Mouse (Mus musculus): ENCODE measurements around the gene Map3k3.
"Not testable (repeated sequence)": the region's sequence is repeated elsewhere in the genome, so short reads cannot be mapped to it uniquely, and the experiment has no call there.

The Map3k3 gene

DNA sequence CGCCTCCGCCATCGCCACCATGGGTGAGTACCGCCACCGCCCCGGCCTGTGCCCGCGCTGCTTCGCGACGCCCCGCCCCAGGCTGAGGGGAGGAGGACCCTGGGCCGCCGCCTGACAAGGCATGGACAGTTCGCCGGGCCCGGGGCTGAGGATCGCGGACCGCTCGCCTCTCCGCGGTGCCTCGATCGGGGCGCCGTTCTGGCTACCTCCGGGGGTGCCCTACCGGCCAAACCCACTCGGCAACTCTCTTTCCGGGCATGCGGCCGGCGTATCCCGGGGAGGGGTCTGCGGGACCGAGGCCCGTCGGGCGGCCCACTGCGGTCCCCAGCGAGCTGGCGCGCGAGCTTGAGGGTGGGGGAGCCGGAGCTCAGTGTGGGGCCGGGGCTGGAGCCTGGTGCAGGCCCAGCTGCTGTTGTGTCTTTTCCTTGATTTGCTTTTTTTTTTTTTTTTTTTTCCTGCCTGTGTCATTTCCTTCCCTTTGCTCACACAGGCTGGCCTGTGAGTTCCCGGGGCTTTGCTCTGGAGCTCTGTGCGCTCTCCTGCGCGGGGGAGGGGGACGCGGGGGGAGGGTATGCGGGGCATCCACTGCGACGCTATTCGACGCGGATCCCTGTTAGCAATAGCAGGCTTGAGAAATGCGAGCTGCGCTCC, 623 bp downstream of the Map3k3 start:
- DNase-seq, result peak; percentile 82

DNA sequence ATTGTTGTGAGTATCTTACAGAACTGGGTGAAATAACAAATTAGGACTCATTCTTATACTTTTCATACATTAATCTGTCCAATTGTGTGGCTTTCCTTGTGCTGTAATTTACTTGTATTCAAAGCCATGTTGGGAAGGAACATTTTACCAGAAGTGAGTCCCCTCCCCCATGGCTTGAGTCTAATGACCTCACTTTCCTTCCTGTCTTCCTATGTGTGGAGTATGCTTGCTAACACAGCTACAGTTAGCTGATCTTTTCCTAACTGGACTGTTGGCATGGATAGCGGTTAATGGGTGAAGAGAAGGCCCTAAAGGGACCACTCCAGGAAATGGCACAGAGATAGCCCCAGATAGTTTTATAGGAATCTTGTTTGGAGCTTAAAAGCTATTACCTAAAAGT, 13.8 kb downstream of the Map3k3 start:
- no peak for DNase-seq

DNA sequence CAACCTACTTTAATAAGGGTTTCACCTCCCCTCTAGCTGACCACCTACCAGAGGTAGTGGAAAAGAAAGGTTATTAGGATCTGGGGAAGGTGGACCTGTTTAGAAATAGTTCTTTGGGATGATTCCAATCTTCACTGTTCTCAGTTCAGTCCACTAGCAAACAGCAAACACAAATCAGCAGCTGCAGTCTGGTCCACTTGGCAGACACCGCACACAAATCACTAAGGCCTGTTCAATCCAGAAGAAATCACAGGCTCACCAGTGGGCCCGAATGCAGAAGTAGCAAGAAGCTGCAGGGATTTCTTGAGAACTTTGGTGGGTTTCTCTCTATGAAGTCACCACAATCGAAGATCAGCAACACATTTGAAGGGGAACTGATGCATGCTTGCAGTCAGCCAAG, 18.5 kb downstream of the Map3k3 start:
- no peak for DNase-seq

DNA sequence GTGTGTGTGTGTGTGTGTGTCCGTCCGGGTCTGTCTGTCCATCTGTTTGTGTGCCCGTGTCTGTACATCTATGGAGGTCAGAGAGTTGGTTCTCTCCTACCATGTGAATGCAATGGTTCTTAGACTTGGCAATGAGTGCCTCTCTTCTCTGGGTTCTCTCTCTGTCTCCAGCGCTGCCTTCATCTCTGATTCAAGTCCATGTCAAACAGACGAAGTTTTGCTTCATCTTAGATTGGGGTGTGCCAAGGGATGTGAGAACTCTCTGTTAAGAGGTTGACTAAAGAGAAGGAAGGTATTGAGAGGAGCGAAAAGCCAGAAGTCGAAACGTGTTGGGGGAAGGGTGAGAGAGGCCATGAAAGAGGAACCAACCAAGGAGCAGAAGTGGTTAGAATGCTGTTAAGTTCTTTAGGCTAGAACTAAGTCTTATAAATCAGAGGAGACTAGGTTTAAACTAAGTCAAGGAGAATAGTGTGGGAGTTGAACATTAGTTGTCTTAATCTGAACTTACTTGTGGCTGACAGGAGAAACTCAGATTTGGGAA, 21.7 kb downstream of the Map3k3 start:
- no peak for DNase-seq

DNA sequence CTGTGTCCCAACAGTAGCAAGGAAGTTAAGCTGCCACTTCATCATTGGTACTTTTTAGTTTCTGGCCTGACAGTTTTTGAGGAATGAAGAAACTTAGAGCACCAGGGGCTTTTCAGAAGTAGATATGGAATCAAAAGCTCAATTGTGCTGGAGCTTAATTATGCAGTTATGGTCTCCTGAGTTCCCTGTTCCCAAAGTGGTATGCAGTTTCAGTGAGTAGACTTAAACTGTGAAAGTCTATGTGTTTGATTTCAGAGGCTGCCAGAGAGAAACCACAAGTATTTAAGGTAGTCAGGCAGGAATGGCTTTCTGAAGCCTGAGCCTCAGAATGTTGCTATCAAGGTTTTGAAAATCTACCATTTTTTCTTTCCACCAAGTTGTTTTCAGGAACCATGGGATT, 27.3 kb downstream of the Map3k3 start:
- no peak for DNase-seq

DNA sequence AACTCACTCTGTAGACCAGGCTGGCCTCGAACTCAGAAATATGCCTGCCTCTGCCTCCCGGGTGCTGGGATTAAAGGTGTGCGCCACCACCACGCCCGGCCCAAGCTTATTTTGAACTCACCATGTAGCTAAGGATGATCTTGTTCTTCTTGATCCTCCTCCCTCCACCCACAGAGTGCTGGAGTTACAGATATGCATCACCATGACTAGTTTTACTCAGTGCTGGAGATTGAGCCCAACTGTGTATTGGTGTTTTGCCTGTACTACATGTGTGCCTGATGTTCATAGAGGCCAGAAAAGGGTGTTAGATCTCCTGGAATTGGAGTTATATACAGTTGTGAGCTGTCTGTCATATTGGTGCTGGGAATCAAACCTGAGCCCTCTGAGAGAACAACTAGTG, 37.8 kb downstream of the Map3k3 start:
- no peak for DNase-seq

DNA sequence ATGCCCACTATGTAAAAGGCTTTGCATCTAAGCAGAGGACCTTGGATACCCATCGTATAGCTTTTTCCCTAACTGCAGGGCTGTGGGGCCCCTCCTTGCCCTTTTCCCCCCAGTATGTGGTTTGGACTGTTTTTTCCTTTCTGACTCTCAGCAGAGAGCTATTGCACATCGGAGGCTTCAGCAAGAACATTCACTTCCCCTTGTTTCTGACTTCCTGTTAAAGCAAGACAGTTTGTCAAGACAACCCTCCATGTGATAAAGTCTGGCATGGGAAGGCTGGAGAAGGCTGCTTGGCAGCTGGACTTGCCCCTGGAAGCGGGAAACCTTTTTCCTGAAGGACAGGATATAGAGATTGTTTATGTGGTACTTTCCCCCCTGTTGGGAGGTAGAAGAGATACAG, 38.3 kb downstream of the Map3k3 start:
- DNase-seq, result no peak

DNA sequence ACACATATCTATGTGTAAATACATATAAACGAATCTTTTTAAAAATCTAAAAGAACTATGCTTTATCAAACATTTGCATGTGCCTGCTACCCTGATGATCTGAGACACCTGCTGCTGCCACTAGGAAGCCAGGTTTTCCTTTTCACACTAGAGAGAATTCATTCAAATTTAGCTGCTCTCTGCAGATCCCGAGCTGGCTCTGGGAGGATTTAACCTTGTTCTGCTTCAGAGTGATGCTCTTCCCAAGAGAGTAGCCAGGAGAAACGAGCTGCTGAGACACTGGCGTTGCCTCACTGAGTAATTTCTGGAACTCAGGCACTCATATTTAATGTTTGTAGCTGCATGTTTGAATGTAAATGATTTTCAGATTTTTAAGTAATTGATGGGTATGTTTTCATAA, 40.4 kb downstream of the Map3k3 start:
- DNase-seq, result no peak

DNA sequence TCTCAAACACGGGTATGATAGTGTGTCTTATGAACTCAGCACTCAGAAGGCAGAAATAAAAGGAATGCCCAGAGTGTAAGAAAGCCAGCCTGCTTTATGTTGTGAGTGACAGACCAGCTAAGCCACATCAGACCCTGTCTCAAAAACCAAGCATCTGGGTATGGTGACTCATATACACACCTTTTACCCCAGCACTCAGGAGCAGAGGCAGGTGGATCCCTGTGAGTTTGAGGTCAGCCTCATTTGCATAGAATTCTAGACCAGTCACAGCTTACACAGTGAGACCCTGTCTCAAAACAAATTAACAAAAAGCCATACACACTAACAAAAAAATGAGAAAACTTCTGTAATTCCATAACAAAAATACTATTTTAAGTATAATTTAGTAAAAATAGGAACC, 41.4 kb downstream of the Map3k3 start:
- DNase-seq, result no peak

DNA sequence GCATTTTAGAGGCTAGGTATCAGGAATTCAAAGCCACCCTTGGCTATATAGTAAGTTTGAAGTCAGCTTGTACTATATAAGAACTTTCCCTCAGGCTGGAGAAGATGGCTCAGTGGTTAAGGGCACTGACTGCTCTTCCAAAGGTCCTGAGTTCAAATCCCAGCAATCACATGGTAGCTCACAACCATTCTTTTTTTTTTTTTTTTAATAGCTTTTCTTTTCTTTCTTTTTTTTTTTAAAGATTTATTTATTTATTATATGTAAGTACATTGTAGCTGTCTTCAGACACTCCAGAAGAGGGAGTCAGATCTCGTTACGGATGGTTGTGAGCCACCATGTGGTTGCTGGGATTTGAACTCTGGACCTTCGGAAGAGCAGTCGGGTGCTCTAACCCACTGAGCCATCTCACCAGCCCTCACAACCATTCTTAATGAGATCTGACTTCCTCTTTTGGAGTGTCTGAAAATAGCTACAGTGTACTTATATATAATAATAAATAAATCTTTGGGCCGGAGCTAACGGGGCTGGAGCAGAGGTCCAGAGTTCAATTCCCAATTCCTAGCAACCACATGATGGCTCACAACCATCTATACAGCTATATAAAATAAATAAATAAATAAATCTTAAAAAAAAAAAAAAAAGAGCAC, 42.4 kb downstream of the Map3k3 start:
- not testable (repeated sequence) for DNase-seq

DNA sequence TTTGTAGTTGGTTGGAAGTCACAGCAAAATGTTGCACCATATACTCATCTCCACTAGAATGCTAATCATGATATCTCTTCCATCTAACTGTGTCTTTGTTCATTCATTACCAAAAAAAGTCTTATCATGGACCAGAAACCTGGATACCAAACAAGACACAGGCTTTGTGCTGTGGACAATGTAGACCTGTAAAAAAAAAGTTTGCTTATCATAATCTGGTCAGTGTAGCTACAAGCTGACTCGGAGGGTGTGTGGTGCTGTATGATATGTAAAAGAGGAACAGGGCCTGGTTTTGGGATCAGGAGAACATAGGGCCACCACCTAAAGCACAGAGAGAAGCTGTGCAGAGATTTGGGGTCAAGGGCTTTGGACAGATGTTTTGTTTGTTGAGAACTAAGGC, 45.1 kb downstream of the Map3k3 start:
- no peak for DNase-seq

DNA sequence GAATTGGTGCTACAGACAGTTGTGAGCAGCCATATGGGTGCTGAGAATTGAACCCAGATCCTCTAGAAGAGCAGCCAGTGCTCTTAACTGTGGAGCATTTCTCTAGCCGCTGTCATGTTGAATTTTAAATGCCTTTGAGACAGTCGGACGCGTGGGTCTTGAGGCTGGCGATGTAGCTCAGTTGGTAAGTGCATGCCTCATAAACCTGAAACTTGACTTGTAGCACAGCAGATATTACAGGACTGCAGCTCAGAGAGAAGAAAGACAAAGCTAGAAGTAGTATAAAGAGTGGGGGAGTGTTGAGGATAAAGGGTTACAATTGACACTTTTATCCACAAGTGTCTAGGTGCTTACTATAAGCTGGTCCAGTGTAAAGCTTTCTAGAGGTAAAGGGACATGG, 48.1 kb downstream of the Map3k3 start:
- DNase-seq, result no peak

DNA sequence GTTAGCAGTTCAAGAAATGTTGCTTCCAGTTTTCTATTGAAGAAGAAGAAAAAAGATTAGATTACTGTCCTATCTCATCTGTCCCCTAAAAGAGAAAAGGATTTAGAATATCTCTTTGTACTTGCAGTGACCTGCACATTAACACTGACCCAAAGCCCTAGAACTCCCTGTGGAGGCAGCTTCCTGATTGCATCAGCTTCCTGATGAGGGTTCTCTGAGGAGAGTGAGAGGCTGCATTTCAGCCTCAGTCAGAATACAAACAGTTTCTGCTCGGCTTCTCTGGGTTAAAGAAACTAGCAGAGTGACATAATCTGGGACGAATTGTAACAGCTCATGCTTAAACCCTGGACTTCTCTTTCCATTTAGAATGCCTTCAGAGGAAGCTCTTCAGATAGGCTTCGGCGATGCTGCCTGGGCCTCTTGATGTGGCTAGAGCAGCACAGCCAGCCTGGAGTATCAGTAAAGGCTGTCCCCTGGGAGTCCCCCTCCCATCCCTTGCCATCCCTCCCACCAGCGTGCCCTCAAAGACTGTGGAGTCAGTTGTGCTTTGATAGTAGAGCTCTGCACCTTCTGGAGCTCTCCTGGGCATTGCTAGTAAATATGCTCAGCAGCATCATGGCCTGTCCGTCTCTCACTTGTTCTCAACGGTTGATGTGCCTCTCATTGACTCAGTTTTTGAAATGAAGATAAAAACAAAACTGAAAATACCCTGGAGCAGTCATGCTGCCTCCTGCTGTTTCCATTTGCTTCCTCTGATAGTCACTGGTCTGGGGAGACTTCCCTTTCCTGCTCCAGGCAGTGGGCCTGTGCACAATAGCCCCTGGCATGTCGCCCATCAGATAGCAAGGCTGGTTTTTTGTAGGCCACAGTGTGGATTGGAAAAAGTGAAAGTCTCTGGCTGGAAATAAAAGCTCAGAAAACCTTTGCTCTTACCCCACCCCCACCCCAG, 50.4 kb downstream of the Map3k3 start:
- DNase-seq, result peak; percentile 17

DNA sequence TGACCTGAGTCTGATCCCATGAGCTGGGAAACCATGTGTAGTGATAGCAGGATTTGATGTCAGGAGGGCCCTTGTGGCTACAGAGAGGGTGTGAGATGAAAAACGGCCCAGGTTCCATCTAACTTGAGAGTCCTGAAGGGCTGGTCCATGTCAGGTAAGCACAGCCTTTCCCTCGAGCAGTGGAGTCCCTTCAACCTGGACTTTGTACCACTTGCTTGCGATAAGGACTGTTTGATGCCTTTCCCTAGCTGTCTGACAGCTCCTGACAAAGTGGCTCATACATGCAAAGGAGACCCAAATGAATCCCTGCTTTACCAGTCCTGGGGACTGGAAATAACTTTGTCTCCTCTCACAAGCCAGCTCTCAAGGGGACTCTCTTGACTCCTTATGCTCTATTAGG, 66.8 kb downstream of the Map3k3 start:
- DNase-seq, result no peak

DNA sequence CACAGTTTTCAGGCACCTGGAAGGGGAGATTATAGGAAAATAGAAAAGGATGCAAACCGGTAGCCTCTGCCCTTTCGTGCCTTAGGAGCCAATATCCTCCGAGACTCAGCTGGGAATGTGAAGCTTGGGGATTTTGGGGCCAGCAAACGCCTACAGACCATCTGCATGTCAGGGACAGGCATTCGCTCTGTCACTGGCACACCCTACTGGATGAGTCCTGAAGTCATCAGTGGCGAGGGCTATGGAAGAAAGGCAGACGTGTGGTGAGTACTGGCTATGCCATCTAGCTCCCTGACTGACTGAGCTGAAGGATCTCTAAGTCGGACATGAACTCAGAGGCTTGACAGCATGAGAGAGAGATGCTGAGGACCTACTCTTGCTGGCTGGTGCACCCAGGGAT, 67.7 kb downstream of the Map3k3 start:
- no peak for DNase-seq

DNA sequence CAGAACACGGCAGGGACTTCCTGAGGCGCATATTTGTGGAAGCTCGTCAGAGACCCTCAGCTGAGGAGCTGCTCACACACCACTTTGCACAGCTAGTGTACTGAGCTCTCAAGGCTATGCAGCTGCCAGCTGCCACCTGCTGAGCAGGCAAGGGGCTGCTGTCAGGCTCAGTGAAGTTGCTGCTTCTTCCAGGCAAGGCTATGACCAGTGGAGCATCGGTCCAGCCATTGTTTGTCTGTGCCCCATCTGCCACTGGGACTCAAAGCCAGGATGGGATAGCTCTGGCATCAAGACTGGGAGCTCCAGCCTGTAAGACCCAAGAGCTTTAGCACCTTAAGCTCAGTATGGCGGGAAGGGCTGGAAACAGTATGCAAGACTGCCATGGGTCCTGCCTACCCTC, 69.7 kb downstream of the Map3k3 start:
- DNase-seq, result peak; percentile 24

DNA sequence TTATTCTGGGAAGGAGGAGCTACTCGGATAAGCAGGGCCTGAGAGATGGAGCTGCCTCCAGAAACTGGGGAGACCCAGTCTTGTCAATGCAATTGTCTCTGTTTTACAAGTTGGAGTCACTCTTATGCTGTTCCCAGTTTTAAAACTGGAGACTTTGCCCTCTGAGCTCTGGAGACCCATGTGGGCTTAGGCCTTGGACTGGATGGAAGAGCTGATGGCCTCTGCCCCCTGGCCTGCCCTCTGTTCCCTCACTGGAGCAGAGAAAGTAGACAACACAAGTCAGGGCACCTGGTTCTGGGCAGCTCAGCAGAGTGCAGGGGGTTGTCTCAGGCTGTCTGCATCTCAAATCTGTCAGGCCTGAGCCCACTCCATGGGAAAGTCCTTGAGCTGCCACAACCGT, 70.4 kb downstream of the Map3k3 start:
- no peak for DNase-seq

DNA sequence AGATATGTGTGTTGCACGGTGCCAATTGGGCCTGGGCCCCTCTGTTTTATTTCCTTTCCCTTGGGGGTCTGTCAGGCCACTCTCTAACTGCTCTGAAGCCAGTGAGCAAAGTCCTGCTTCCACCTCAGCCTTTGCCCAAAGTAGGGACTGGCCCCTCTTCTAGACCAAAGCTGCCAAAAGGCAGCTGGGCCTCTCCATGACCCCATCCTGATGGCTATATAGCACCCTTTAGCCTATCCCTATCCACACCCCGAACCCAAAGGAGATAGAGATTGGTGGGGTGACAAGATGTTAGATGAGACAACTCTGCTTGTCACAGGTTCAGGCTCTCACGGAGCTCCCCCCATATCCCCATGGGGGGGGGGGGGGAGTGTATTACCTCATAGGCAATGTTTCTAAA, 71.3 kb downstream of the Map3k3 start:
- no peak for DNase-seq

DNA sequence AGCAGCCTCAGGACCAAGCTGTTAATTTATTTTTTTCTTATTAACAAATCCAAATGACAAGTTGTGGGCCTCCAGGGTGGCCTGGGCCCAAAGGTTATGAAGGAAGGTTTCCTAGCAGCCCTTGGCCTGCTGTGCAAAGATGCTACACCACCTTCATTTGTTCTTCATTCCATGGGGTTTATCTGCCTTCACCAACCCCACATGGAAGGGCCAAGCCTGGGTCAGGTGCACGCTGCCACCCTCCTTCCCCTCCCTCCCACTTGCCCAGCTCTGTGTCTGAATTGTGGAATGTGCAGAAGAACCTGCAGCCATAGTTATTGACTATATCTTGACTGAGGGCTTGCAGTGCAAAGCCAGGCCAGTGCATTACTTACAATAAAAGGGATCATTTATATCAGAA, 71.8 kb downstream of the Map3k3 start:
- DNase-seq, result no peak

DNA sequence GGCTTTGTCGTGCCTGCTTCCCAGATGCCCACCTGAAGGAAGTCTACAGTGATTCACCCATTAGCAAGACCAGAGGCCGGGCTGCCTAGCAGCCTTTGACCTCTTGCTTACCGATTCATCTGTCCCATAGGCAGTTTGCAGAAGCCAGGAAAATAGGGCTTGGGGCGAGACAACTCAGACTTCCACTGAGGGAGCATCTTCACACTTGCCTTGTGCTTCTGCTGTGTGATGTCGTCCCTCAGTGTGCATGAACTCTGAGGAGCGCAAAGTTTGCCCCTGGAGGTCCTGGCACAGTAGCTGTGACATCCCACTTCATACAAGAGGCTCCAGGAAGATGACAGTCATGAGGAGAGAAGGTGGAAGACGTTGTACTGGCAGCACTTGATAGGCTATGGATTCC, 72.7 kb downstream of the Map3k3 start:
- DNase-seq, result no peak

DNA sequence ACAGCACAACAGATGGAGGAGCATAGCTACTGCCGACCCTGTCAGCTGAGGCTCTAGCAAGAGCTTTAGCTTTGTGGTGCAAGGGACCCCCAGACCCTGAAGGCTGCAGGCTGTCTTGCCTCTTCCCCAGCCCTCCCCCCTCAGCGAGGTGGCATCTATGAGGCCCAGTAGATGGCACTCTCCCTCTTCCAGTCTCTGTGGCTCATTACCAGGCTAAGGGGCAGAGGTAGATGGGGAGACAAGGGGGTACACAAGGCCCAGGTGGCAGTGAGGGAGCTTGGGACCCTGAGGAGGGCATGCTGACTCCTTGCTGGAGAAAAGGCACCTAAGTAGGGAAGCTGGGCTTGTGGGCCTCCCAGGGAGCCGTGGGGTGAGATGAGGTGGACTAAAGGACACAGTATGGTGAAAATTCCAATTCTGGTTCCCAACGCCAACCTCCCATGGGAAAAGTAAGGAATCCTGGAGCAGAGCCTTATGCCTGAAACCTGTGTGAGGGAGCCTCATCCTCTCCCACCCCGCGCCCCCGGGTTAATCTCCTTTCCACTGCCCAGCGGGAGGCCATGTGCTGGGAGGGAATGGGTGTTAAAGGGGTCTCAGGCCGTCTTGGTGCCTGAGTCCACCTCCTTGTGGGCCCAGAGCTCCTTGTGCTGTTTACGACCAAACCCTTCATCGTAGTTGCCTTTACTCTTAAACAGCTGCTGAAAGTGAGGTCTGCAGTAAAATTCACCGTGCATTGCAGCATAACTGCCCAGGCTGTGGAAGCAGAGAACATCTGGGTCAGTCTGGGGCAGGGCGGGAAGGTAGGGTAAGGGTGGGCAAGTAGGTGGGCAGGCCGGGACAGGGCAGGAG, 73.9 kb downstream of the Map3k3 start:
- peak; percentile 67 for DNase-seq

DNA sequence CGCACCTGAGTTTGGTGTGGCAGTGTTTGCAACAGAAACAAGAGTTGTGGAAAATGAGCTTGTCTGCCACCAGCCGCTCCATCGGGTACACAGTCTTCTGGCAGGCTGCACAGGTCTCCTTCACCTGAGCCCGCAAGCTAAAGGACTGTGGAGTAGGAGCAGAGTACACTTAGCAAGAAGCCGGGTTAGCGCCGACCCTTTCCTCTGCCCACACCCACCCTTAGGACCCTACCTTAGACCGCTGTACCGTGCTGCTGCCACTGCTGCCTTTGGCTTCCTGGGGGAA, 74.5 kb downstream of the Map3k3 start:
- DNase-seq, result no peak
